Mouse (Mus musculus): Measurements from ENCODE around the gene Fbxo4. TPM values are rescaled to one million over a fixed set of nuclear protein-coding genes. Genes with fewer than 3 reads are reported as not detected.

Gene Fbxo4
- 22.5 TPM for polyA plus RNA-seq (2014; fragmentation: Illumina TruSeq; extraction: RNeasy Lipid Tissue Mini Kit (QIAGEN cat#74804); ENCODE audit: low read depth, low replicate concordance)

DNA sequence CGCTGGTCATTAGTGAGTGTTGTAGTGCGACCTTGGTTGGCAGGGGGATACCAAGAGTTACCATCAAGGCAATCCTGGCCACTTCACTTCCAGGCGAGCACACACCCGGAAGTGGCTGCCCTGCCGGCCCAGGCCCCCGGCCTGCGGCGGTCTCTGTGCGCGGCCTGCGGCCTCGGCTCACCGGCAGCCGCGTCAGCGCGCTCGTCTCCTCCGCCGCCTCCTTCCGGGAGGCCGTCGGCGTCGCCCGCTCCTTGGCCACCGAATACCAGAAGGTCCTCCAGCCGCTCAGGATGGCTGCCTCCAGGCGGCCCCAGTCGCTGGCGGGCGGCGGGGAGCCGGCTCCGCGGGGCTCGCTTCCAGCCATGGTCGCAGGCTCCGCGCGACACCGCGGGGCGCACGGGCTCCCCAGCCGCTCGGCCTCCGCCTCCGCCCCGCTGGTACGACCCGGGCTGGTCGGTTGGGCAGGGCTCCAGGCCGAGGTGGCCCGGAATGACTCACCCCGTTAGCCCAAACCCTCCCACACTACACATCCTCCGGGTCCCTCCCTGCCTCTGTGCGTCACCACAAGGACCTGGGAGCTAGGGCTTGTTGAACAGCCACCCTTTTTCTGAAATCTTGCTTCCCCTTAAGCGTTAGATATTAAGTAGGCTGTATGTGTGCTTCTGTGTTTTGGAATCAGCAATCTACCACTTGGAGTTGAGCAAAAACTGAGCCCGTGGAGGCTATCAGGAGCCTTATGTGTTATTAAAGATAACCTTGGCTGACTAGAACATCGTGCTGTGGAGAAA is at the start of gene Fbxo4:
Fbxo4 (minus strand) TSS at position 513 of the 788 bp plus-strand sequence.

GRCm38 (mm10) chr15:4026231-4026773 is 46.9 kb upstream of the Fbxo4 start, which contains the start of gene Oxct1:
TSS of gene Oxct1 (plus strand) at chr15:4026383.

DNA sequence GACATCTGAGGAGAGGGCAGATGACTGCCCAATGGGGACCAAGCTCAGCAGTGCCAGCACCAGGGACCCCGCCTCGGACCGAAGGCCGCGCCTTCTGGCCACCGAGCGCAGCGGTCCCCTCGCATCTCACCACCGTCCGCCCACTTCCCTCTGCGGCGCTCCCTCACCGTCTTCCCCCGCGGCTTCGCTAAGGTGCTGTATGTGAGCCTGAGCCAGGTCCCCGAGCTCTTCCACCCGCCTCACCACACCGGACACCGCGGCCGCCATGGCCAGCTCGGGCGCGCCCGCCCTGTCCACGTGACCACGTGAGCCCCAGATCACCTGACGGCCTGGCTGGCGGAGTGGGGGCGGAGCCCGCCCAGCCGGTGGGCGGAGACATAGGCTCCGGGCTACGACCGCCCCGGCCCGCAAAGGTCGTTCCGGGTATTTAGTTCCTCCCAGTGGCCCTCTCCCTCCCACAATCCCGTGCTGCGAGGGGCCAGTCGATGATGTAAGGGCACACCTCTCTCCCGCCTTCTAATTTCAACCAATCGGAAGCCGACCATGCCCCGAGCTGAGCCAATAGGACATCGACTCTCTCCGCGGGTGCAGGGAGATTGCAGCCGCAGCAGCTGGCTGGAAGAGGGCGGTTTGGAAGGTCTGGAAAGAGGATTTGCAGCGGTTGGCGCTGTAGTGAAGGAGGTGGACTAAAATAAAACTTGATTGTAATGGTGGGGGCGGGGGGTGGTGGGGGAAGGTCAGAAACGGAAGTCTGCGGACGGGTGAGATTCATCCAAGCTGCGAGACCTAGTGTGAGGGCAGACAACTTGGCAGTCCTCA is 16.3 kb upstream of the Fbxo4 start, which contains the start of gene AW549877:
AW549877 (minus strand) TSS at position 297 of the 819 bp plus-strand sequence.

Other genes starting within 250 kb of the Fbxo4 start
- gene AW549877, start 16.2 kb upstream of the Fbxo4 start, polyA plus RNA-seq (2014; fragmentation: Illumina TruSeq; extraction: RNeasy Lipid Tissue Mini Kit (QIAGEN cat#74804); ENCODE audit: low read depth, low replicate concordance) = 40.5 TPM
- 101 TPM for gene Oxct1, start 46.8 kb upstream of the Fbxo4 start, polyA plus RNA-seq (2014; fragmentation: Illumina TruSeq; extraction: RNeasy Lipid Tissue Mini Kit (QIAGEN cat#74804); ENCODE audit: low read depth, low replicate concordance)

Data from adipose tissue, adult 10 weeks (tissue).